9 mouse cellular contexts compared by ENCODE assay signal in genomic region chr4:123343471-123343789, GRCm38 (mm10). TPM values are rescaled to one million over a fixed set of nuclear protein-coding genes. Genes with fewer than 3 reads are reported as not detected.
A peak's percentile ranks its signal among the peaks of the same experiment; 100 is the strongest.
DNase-seq lines count a peak whose midpoint lies in the region; ATAC-seq and TF ChIP-seq lines count a peak whose summit lies in the region.
"Had no signal": no experiment of that assay in that cellular context is flagged by ENCODE, and none has a peak within 500 bp of the region (broad histone marks: within the 10 kb centered on the region; RNA-seq: fewer than 3 reads in every experiment).

No protein-coding gene starts in this region.

- H3K4me3 ChIP-seq in lung, embryonic 14.5 days (ENCODE audit: low read depth, low read length): peak overlapping the region; percentile 51
- peak overlapping the region; percentile 53 for H3K4me3 ChIP-seq in limb, embryonic 13.5 days
- peak overlapping the region; percentile 47 for H3K4me3 ChIP-seq in neural tube, embryonic 15.5 days (replicated peaks)

- TF ChIP-seq CTCF in lung, embryonic 14.5 days (IDR thresholded peaks at IDR 0.05; ENCODE audit: low read depth): no peak

- peaks cover 8% of the 10 kb centered on the region for H3K36me3 ChIP-seq in lung, embryonic 14.5 days (ENCODE audit: insufficient read depth)
- H3K36me3 ChIP-seq in limb, embryonic 13.5 days: peaks cover 11% of the 10 kb centered on the region; the same call in 1 of the 2 replicates
- peaks cover 8% of the 10 kb centered on the region for H3K36me3 ChIP-seq in neural tube, embryonic 15.5 days

- H3K4me1 ChIP-seq in lung, embryonic 14.5 days (ENCODE audit: insufficient read depth): 0 out of 2 replicates have a peak, but pooled peaks cover 4% of the 10 kb centered on the region
- peaks cover 17% of the 10 kb centered on the region for H3K4me1 ChIP-seq in limb, embryonic 13.5 days
- H3K4me1 ChIP-seq in neural tube, embryonic 15.5 days: peaks cover 15% of the 10 kb centered on the region

- WGBS in lung, embryonic 14.5 days: 5% methylated on average over 6 of the region's 6 CpGs
- 2% methylated on average over 6 of the region's 6 CpGs for WGBS in limb, embryonic 13.5 days
- WGBS in neural tube, embryonic 15.5 days: 3% methylated on average over 6 of the region's 6 CpGs

- no peak overlapping the region for H3K27ac ChIP-seq in lung, embryonic 14.5 days (ENCODE audit: low read depth)
- no peak overlapping the region for H3K27ac ChIP-seq in limb, embryonic 13.5 days
- no peak overlapping the region for H3K27ac ChIP-seq in neural tube, embryonic 15.5 days (replicated peaks)

- 0 out of 2 replicates have a peak overlapping the region, but pooled peaks have one; percentile 7 for H3K9ac ChIP-seq in lung, embryonic 14.5 days
- H3K9ac ChIP-seq in limb, embryonic 13.5 days: no peak overlapping the region
- no peak overlapping the region for H3K9ac ChIP-seq in neural tube, embryonic 15.5 days (replicated peaks)

- H3K9me3 ChIP-seq in lung, embryonic 14.5 days (ENCODE audit: low read depth, low read length): no peaks in the 10 kb centered on the region
- H3K9me3 ChIP-seq in limb, embryonic 13.5 days: 0 out of 2 replicates have a peak, but pooled peaks cover 4% of the 10 kb centered on the region
- H3K9me3 ChIP-seq in neural tube, embryonic 15.5 days (replicated peaks): no peaks in the 10 kb centered on the region

- H3K27me3 ChIP-seq in lung, embryonic 14.5 days (ENCODE audit: insufficient read depth, low read length): peaks cover 44% of the 10 kb centered on the region
- peaks cover 62% of the 10 kb centered on the region for H3K27me3 ChIP-seq in limb, embryonic 13.5 days
- H3K27me3 ChIP-seq in neural tube, embryonic 15.5 days (replicated peaks): peaks cover 50% of the 10 kb centered on the region

- H3K4me2 ChIP-seq in lung, embryonic 14.5 days: peak overlapping the region; percentile 92
- peak overlapping the region; percentile 85 for H3K4me2 ChIP-seq in limb, embryonic 13.5 days (replicated peaks)
- peak overlapping the region; percentile 87 for H3K4me2 ChIP-seq in neural tube, embryonic 15.5 days

- no peak for DNase-seq in lung, embryonic 14.5 days
- no peak for DNase-seq in lung, postnatal 25 days (ENCODE audit: low spot score)
- DNase-seq in fat pad, adult 2 months (ENCODE audit: extremely low read depth, low read depth, low spot score): peak; percentile 1
- no peak for DNase-seq in spleen, adult 18-20 months
- DNase-seq in cerebellum, postnatal 4 days (ENCODE audit: low spot score in 2 of 2): no peak

- ATAC-seq in lung, embryonic 14.5 days (ENCODE audit: insufficient read depth): peak; percentile 22
- 0 out of 2 replicates have a peak, but pooled peaks have one; percentile 3 for ATAC-seq in limb, embryonic 13.5 days (ENCODE audit: low FRiP score, low read depth)
- peak; percentile 2; the same call in 1 of the 2 replicates for ATAC-seq in neural tube, embryonic 15.5 days (ENCODE audit: low FRiP score)
- ATAC-seq in erythroid progenitor cell, adult 5-6 weeks (replicated peaks; ENCODE audit: low FRiP score, poor library complexity, severe bottlenecking): no peak

RNA-seq across cellular contexts. Expression of gene Bmp8a, which starts 0.4 kb away (rescaled TPM):
- 0.11 and 0.30 TPM in 2 replicates for polyA plus RNA-seq in lung, embryonic 14.5 days (2014; fragmentation: Nextera tagmentation; extraction: Ambion mirVana)
- polyA plus RNA-seq in limb, embryonic 13.5 days (2015; fragmentation: Nextera tagmentation; extraction: Ambion mirVana): 0.83 and 0.92 TPM in 2 replicates
- 0.20 and 0.43 TPM in 2 replicates for polyA plus RNA-seq in neural tube, embryonic 15.5 days (2015; fragmentation: Nextera tagmentation; extraction: Ambion mirVana)
- total RNA-seq in erythroid progenitor cell, adult 5-6 weeks (2015; ENCODE audit: low replicate concordance): not detected in 2 replicates
- not detected in 2 replicates for total RNA-seq in erythroid progenitor cell, adult 5-6 weeks (2017; ENCODE audit: low replicate concordance)
- total RNA-seq: adrenal gland, postnatal 14 days had no signal

RNA-seq across cellular contexts. Expression of gene Oxct2a, which starts 20.0 kb away (rescaled TPM):
- polyA plus RNA-seq in lung, embryonic 14.5 days (2014; fragmentation: Nextera tagmentation; extraction: Ambion mirVana): not detected in 2 replicates
- polyA plus RNA-seq in limb, embryonic 13.5 days (2015; fragmentation: Nextera tagmentation; extraction: Ambion mirVana): not detected in 2 replicates
- 0.14 TPM in 1 of 2 replicates, not detected in the other for polyA plus RNA-seq in neural tube, embryonic 15.5 days (2015; fragmentation: Nextera tagmentation; extraction: Ambion mirVana)
- total RNA-seq in erythroid progenitor cell, adult 5-6 weeks (2015; ENCODE audit: low replicate concordance): not detected in 2 replicates
- total RNA-seq in erythroid progenitor cell, adult 5-6 weeks (2017; ENCODE audit: low replicate concordance): not detected in 2 replicates
- total RNA-seq: adrenal gland, postnatal 14 days had no signal
